Mouse (Mus musculus) thymus, adult 18-20 months (tissue): ENCODE results near the gene Dynlt1c.
"Not testable (repeated sequence)": the region's sequence is repeated elsewhere in the genome, so short reads cannot be mapped to it uniquely, and the experiment has no call there.

ENCODE experiments used
- DNase-seq, 2 experiments: peaks; one replicate each; pipeline ENCODE4 v3.0.0; 2022; ENCODE audit warnings: mixed read lengths in 2 of 2

The Dynlt1c gene

DNA sequence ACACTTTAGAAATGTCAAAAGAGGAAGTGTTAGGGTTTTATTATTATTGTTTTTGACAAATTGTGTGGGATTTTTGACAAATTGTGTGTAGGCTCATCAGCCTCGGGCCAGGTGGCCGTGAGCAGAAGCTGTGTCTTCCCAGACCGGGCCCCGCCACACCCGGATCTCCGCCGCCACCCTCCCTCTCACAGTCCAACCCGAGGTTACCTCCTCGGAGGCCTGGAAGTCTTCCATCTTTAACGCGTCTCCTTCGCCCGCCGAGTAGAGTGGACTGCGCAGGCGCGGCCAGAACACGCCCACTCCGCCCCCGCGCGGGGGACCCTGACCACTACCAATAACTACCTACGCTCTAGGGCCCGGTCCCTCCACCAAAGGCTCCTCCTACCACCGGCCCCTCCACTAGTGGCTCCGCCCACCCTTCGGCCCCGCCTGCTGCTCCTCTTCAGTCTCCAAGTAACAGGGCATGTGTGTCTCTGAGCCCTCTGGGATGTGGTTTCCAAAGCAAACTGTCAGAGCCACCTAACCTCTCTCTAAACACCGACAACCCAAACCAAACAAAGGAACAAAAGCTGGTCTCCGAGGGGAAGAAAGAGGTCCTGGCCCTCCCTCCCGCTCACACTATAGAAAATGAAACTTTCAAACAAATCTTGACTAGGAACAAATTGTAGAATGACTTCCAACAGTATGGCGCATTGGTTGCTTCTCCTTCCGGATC, 54.3 kb downstream of the Dynlt1c start, which contains the start of gene Dynlt1f:
Gene Dynlt1f, minus strand, starts transcription at position 334 of the 715 bp plus-strand sequence.
- peak; percentile 71 to 85 for DNase-seq

GRCm38 (mm10) chr17:6656471-6656870, 55.0 kb downstream of the Dynlt1c start:
- not testable (repeated sequence) for DNase-seq

DNA sequence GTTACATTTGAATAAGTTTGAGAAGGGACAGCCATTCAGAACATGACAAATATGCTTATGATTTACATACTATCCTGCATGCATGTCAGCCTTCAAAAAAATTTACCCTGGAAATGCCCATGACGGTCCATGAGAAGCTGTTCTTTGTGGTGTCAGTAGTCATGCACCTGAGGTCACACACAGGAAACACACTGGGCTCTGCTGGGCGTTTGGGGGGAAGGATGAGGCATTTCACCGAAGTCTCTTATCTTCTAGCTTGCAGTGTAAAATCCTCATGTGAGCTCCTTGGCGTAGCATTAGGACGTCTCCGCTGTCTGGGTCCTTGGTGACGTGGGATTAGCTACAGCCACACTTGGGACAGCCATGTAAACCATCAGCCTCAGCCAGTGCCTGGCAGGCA, 57.3 kb downstream of the Dynlt1c start, which contains the start of gene Sytl3:
Gene Sytl3, plus strand, starts transcription at position 293 of the 400 bp plus-strand sequence.
- DNase-seq, result peak; percentile 66 to 82
